Mouse (Mus musculus): ENCODE measurements around the gene Mrpl47. TPM values are rescaled to one million over a fixed set of nuclear protein-coding genes. Genes with fewer than 3 reads are reported as not detected.
"Not testable (repeated sequence)": the region's sequence is repeated elsewhere in the genome, so short reads cannot be mapped to it uniquely, and the experiment has no call there.

Gene Mrpl47
- total and polyA plus RNA-seq, 2 experiments from 2014 or later = 19.1 to 30.3 TPM

GRCm38 (mm10) chr3:32748384-32748783 lies 11.0 kb upstream of the Mrpl47 start:
- no peaks in the 10 kb centered on the region for H3K9me3 ChIP-seq (ENCODE audit: low read length)
- H3K9ac ChIP-seq = no peak overlapping the region
- TF ChIP-seq CTCF (IDR thresholded peaks at IDR 0.05; ENCODE audit: low read depth) = no peak
- no peaks in the 10 kb centered on the region for H3K4me1 ChIP-seq (ENCODE audit: insufficient read depth)
- H3K36me3 ChIP-seq (ENCODE audit: insufficient read depth) = peaks cover 59% of the 10 kb centered on the region
- H3K27me3 ChIP-seq (ENCODE audit: insufficient read depth, low read length) = no peaks in the 10 kb centered on the region
- no peak overlapping the region for H3K27ac ChIP-seq (ENCODE audit: low read depth, low read length)
- no peak overlapping the region for H3K4me2 ChIP-seq (ENCODE audit: low read depth)
- no peak for DNase-seq
- ATAC-seq = no peak
- 87% methylated on average over 9 of the region's 9 CpGs for WGBS
- H3K4me3 ChIP-seq (ENCODE audit: low read depth, low read length) = no peak overlapping the region

GRCm38 (mm10) chr3:32745426-32745825 lies 8.0 kb upstream of the Mrpl47 start:
- H3K27ac ChIP-seq (ENCODE audit: low read depth, low read length) = not testable (repeated sequence)

GRCm38 (mm10) chr3:32745001-32745400 lies 7.6 kb upstream of the Mrpl47 start:
- Histone ChIP-seq H3K4me2 (ENCODE audit: low read depth) (no peak overlapping the region), H3K27ac (ENCODE audit: low read depth, low read length) (no peak overlapping the region), H3K27me3 (ENCODE audit: insufficient read depth, low read length) (no peaks in the 10 kb centered on the region), H3K36me3 (ENCODE audit: insufficient read depth) (peaks cover 32% of the 10 kb centered on the region), H3K9ac (no peak overlapping the region), H3K4me3 (ENCODE audit: low read depth, low read length) (no peak overlapping the region), H3K9me3 (ENCODE audit: low read length) (no peaks in the 10 kb centered on the region), H3K4me1 (ENCODE audit: insufficient read depth) (no peaks in the 10 kb centered on the region)
- ATAC-seq (no peak), DNase-seq (no peak)
- TF ChIP-seq CTCF (IDR thresholded peaks at IDR 0.05; ENCODE audit: low read depth) = no peak
- WGBS = 93% methylated on average over 6 of the region's 6 CpGs

More at GRCm38 (mm10) chr3:32745426-32745825, 8.0 kb upstream of the Mrpl47 start:
- H3K9me3 ChIP-seq (ENCODE audit: low read length); H3K4me2 ChIP-seq (ENCODE audit: low read depth); H3K27me3 ChIP-seq (ENCODE audit: insufficient read depth, low read length); H3K9ac ChIP-seq; H3K4me3 ChIP-seq (ENCODE audit: low read depth, low read length); ATAC-seq; DNase-seq; H3K4me1 ChIP-seq (ENCODE audit: insufficient read depth): not testable (repeated sequence)
- H3K36me3 ChIP-seq (ENCODE audit: insufficient read depth) = peaks cover 36% of the 10 kb centered on the region

DNA sequence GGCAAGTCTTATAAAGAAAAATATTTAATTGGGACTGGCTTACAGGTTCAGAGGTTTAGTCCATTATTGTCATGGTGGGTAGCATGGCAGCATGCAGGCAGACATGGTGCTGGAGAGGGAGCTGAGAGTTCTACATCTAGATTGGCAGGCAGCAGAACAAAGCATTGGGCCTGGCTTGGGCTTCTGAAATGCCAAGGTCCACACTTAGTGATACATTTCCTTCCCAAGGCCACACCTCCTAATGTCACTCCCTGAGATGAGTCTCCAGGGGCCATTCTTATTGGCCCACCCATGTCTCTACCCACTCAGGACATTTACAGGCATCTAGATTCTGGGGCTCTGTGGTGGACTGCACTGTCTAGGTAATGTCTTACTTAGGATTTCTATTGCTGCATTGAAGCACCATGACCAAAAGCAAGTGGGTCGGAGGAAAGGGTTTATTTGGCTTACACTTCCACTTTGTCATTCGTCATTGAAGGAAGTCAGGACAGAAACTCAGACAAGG lies 4.9 kb upstream of the Mrpl47 start:
- Histone ChIP-seq H3K4me1 (ENCODE audit: insufficient read depth) (0 out of 2 replicates have a peak, but pooled peaks cover 9% of the 10 kb centered on the region), H3K36me3 (ENCODE audit: insufficient read depth) (peaks cover 15% of the 10 kb centered on the region), H3K9ac (no peak overlapping the region), H3K9me3 (ENCODE audit: low read length) (no peaks in the 10 kb centered on the region), H3K4me2 (ENCODE audit: low read depth) (no peak overlapping the region), H3K4me3 (ENCODE audit: low read depth, low read length) (no peak overlapping the region), H3K27ac (ENCODE audit: low read depth, low read length) (no peak overlapping the region), H3K27me3 (ENCODE audit: insufficient read depth, low read length) (no peaks in the 10 kb centered on the region)
- WGBS = 95% methylated on average over 2 of the region's 2 CpGs
- no peak for TF ChIP-seq CTCF (IDR thresholded peaks at IDR 0.05; ENCODE audit: low read depth)
- ATAC-seq (no peak), DNase-seq (no peak)

DNA sequence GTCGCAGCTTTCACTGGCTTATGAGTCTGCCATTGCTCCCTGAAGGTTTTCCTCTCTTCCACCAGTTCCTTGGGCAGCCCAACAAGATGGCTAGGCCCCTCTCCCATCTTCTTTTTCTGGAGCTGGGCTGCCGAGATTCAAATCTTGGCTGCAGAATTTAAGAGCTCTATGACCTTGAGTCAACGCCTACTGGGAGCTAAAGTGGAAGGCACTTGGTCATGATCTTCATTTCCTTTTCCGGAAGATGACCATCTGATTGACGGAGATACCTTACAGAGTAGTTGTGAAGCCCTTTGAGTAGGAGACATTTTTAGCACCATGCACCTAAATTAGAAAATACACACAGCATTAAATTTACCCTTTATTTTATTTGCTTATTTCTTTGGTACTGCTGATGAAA lies 1.1 kb upstream of the Mrpl47 start:
- TF ChIP-seq CTCF (IDR thresholded peaks at IDR 0.05; ENCODE audit: low read depth) = no peak
- Histone ChIP-seq H3K4me2 (ENCODE audit: low read depth) (no peak overlapping the region), H3K9ac (no peak overlapping the region), H3K4me1 (ENCODE audit: insufficient read depth) (0 out of 2 replicates have a peak, but pooled peaks cover 9% of the 10 kb centered on the region), H3K4me3 (ENCODE audit: low read depth, low read length) (no peak overlapping the region), H3K36me3 (ENCODE audit: insufficient read depth) (peaks cover 4% of the 10 kb centered on the region; the same call in 1 of the 2 replicates), H3K27ac (ENCODE audit: low read depth, low read length) (no peak overlapping the region), H3K27me3 (ENCODE audit: insufficient read depth, low read length) (no peaks in the 10 kb centered on the region), H3K9me3 (ENCODE audit: low read length) (no peaks in the 10 kb centered on the region)
- ATAC-seq = no peak
- no peak for DNase-seq
- 96% methylated on average over 5 of the region's 5 CpGs for WGBS

DNA sequence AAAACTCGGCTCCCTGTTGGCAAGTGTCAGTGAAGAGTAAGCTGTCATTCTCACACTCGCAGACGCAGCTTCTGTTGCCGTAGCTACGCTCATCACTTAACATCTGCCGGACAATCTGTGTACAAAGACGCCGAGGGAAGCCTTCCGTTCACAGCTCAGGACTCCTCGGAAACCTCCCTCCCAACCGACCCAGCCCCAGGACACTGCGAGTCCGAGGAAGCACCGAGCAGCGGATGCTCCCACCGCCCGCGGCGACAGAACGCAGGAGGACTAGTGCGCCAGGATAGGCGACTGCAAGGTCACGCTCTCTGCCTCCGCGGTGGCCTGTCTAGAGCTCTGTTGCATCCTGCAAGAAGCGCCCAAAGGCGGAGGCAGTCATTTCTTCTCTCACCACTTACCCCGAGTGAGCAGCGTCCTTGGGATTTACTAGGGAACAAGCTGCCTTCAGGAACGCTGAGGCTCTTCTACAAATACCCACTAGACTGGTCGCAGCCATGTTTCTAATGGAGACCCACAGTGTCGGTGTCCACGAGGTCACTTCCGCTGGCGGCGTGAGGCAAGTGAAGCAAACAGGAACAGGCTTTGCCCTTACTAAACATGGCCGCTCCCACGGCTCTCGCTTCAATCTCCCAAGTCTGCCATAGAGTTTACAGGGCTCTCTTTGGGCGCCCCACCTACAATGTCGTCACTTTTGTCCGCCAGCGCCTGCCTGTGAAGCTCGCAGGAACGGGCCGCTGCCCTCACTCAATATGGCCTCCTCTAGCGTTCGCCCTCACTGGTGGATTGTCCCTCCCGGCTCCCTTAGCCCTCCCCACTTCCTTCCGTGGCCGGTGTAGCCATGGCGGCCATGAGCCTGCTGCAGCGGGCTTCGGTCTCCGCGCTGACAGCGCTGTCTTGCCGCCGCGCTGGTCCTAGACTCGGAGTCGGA lies 897 bp downstream of the Mrpl47 start, which contains the start of gene Ndufb5:
Ndufb5 (plus strand) TSS at position 747 of the 928 bp plus-strand sequence.
- Histone ChIP-seq H3K36me3 (ENCODE audit: insufficient read depth) (peaks cover 19% of the 10 kb centered on the region), H3K4me2 (ENCODE audit: low read depth) (peak within 1 kb of the TSS; percentile 84), H3K4me1 (ENCODE audit: insufficient read depth) (0 out of 2 replicates have a peak, but pooled peaks cover 9% of the 10 kb centered on the region), H3K27ac (ENCODE audit: low read depth, low read length) (peak within 1 kb of the TSS; percentile 94), H3K4me3 (ENCODE audit: low read depth, low read length) (peak within 1 kb of the TSS; percentile 80), H3K9me3 (ENCODE audit: low read length) (no peaks in the 10 kb centered on the region), H3K9ac (peak within 1 kb of the TSS; percentile 81), H3K27me3 (ENCODE audit: insufficient read depth, low read length) (no peaks in the 10 kb centered on the region)
- no peak for TF ChIP-seq CTCF (IDR thresholded peaks at IDR 0.05; ENCODE audit: low read depth)
- peak; percentile 99 for DNase-seq
- peak; percentile 98 for ATAC-seq
- WGBS = 1% methylated on average over 62 of the region's 62 CpGs

- Histone ChIP-seq H3K4me3 (ENCODE audit: low read depth, low read length) (no peak overlapping the region), H3K27ac (ENCODE audit: low read depth, low read length) (no peak overlapping the region), H3K9me3 (ENCODE audit: low read length) (no peaks in the 10 kb centered on the region), H3K36me3 (ENCODE audit: insufficient read depth) (peaks cover 84% of the 10 kb centered on the region), H3K9ac (no peak overlapping the region), H3K4me2 (ENCODE audit: low read depth) (no peak overlapping the region), H3K4me1 (ENCODE audit: insufficient read depth) (no peaks in the 10 kb centered on the region), H3K27me3 (ENCODE audit: insufficient read depth, low read length) (no peaks in the 10 kb centered on the region)
- no peak for DNase-seq
- TF ChIP-seq CTCF (IDR thresholded peaks at IDR 0.05; ENCODE audit: low read depth) = no peak
- ATAC-seq = no peak
- 83% methylated on average over 4 of the region's 4 CpGs for WGBS
Measured at GRCm38 (mm10) chr3:32727861-32728260, 9.5 kb downstream of the Mrpl47 start.

Measured in forebrain, postnatal 0 days (tissue).